Mouse (Mus musculus) layer of hippocampus, adult 8-10 months (tissue): ENCODE data around the gene Vps52. TPM values are rescaled to one million over a fixed set of nuclear protein-coding genes. Genes with fewer than 3 reads are reported as not detected.

Experiments used
- DNase-seq, 2 experiments: peaks; one replicate each; pipeline ENCODE4 v3.0.0; 2022; ENCODE audit warnings: low spot score in 2 of 2
- total RNA-seq, 4 experiments: library from RNA; stranded (reverse); gene quantifications; 2 replicates each; pipeline ENCODE4 v1.2.4; 2022

Gene Vps52
- total RNA-seq: 10 to 100 TPM; 81.4 to 91.3 (median 81.9) TPM

DNA sequence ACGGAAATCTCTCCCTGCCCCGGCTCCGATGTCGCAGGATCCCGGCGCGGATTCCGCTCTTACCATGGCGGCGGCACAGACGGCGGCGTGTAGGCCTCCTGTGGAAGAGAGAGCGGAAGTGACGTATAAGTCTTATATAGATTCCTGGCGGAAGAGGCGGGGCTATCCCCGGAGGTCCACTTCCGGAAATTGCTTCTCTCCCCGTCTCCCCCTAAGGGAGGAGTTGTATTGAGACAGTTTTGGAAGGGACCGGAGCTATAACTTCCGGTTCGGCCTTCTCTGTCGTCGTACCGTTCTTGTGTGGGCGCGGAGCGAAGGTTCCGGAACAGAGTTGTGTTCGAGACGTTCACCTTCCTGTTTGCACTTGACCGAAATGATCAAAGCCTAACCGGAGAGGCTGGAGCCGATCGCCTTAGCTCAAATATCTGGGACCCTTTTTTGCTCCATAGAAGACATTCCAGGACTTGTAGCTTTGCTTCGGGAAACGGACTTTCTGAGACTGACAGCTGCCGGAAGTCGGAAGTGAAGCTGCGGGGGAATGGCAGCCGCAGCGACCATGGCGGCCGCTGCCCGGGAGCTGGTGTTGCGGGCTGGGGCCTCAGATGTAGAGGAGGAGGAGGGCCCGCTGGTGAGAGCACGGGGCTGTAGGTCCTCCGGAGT, at the start of gene Vps52, which contains the start of gene Rps18:
Gene Vps52 (plus strand): TSS at position 258 of the 660 bp plus-strand sequence.
Gene Rps18 (minus strand): TSS at position 447 of the 660 bp plus-strand sequence.
- DNase-seq: peak; percentile 97 to 98

DNA sequence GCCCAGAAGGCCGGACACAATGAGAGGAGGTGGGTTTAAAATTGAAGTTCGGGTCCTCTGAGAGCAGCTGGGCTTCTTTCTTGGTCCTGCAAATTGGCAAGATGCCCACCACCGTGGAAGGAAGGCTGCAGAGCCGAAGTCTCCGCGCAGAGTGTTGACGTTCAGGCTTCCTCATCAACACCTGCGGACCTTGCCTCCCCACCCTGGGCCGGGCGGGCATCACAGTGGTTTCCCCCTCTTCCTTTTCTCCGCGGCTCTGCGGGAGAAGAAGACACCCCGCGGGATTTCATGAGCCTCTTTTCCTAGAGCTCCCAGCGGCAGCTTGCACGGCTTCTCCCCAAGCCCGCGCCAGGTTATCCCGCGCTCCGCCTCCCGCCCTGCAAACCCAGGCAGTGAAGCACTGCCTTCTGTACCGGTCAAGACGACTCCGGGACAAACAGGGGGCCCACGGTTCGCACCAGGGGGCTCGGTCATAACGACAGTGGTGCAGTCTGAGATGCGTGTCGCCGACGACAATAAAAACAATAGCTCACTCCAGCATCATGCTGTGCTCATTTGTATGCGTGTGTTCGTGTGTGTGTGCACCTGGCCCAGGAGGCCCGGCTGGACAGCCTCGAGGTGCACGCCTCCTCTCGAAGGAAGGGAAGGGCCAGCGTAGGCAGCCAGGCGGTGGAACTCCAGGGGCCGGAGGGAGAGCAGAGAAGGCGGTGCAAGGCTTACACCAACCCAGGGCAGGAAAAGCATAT, 47.1 kb upstream of the Vps52 start:
- DNase-seq: no peak

DNA sequence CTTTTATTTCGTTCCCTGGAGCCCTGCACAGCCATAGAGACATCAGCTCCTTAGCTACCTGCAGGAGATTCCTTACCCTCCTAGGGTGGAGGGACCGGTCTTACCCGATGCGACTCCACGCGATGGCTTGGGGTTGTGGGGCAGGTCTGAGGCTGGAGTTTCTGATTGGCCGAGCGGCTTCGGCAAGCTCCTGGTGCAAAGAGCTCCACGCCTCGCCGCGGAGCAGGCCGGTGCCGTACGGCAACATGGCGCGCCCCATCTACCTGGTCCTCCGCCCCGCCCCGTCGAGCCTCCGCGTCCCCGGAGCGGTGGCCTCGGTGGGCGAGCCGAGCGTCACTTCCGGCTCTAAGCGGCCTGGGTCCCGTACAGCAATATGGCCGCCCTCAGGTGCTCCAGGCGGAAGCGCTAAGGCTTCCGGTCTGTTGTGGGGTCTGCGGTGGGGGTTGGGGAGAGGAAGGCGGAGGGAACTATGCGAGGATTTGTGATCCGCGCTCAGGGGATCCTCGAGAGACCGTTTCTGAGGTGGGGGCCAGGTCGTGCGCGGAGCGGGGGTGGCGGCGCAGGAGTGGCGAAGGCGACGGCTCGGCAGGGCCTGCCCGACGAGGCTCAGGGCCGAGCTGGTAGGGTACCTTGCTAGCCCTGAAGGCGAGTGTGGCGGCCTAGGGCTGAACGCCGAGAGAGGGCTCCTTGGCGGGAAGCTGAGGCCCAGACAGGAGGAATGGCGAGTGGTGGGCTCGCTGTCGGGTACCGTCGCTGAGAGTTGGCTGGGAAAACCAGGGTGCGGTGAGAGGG, 46.3 kb upstream of the Vps52 start, which contains the start of gene Daxx:
Gene Daxx (plus strand): TSS at position 338 of the 792 bp plus-strand sequence.
- DNase-seq: peak; percentile 97 to 98

DNA sequence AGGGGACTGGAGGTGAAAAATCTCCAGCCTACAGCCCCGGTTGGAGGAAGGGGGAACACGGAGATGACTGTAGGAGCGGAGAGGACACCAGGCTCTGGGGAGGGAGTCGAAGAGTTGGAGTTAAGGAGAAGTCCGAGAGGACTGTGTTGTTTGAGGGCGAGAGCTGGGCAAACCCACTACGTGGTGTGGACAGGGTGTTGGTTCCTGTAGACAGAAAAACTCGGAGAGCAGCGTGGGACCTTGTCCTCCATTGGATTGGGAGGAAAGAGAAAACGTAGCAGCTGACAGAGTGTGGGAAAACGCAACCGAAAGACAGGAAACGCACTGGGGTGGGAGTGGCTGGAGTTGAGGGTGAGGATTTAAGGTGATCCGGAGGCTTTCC, 45.8 kb upstream of the Vps52 start:
- DNase-seq: no peak

DNA sequence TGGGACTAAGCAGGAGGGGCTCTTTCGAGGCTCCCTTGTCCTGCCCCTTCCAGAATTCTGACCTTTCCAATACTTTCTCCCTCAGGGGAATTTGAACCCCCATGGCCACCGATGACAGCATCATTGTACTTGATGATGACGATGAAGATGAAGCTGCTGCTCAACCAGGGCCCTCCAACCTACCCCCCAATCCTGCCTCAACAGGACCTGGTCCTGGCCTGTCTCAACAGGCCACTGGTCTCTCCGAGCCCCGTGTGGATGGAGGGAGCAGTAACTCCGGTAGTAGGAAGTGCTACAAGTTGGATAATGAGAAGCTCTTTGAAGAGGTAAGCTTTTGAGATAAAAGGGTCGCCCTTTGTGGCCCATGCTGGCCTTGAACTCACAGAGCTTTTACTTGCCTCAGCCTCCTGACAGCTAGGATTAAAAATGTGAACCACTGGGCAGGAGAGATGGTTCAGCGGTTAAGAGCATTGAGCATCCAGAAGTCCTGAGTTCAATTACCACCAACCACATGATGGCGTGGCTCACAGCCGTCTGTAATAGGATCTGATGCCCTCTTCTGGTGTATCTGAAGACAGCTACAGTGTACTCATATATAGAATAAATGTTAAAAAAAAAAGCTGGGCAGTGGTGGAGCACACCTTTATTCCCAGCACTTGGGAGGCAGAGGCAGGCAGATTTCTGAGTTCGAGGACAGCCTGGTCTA, 45.1 kb upstream of the Vps52 start:
- DNase-seq: no peak

DNA sequence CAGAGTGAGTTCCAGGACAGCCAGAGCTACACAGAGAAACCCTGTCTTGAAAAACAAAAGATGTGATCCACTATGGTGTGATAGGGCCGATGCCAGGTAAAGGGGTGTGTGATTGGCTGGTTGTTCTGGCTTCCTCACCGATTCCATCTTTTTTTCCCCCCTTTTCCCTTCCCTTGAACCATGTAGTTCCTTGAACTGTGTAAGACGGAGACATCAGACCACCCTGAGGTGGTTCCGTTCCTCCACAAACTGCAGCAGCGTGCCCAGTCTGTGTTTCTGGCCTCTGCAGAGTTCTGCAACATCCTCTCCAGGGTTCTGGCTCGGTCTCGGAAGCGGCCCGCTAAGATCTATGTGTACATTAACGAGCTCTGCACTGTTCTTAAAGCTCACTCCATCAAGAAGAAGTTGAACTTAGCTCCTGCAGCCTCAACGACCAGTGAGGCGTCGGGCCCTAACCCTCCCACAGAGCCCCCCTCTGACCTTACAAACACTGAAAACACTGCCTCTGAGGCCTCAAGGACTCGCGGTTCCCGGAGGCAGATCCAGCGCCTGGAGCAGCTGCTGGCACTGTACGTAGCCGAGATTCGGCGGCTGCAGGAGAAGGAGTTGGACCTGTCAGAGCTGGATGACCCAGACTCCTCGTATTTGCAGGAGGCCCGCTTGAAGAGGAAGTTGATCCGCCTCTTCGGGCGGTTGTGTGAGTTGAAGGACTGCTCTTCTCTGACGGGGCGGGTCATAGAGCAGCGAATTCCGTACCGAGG, 44.4 kb upstream of the Vps52 start:
- DNase-seq: no peak

DNA sequence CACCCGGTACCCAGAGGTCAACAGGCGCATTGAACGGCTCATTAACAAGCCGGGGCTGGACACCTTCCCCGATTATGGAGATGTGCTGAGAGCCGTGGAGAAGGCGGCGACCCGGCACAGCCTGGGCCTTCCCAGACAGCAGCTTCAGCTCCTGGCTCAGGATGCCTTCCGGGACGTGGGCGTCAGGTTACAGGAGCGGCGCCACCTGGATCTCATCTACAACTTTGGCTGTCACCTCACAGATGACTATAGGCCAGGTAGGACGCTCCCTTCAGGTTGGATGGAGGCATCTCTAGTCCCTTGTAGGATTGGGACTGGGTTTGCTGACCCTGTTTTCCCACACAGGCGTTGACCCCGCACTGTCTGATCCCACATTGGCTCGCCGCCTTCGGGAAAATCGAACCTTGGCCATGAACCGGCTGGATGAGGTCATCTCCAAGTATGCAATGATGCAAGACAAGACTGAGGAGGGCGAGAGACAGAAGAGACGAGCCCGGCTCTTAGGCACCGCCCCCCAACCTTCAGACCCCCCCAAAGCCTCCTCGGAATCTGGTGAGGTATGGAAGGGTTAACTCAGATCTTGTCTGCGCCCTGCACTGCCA, 43.7 kb upstream of the Vps52 start:
- no peak for DNase-seq

DNA sequence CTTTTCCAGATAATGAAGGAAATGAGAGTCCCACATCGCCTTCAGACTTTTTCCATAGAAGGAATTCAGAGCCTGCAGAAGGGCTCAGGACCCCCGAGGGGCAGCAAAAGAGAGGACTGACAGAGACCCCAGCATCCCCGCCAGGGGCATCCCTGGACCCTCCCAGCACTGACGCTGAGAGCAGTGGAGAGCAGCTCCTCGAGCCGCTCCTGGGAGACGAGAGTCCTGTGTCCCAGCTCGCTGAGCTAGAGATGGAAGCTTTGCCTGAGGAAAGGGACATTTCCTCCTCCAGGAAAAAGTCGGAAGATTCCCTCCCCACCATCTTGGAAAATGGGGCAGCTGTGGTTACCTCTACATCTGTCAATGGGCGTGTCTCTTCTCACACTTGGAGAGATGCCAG, 42.3 kb upstream of the Vps52 start:
- no peak for DNase-seq

DNA sequence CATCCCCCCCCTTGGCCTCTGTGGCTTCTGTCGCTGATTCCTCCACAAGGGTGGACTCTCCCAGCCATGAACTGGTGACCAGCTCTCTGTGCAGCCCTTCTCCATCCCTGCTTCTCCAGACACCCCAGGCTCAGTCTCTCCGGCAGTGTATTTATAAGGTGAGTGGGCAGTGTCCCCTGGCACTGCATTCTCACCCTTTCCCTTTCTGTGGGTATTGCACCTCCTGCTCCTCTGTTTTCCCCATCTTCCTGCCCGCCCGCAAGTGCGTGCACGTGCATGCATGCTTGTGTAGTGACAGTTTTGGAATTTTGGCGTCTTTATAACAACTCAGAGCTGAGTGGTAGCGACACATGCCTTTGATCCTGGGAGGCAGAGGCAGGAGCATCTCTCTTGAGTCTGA, 41.7 kb upstream of the Vps52 start:
- no peak for DNase-seq

DNA sequence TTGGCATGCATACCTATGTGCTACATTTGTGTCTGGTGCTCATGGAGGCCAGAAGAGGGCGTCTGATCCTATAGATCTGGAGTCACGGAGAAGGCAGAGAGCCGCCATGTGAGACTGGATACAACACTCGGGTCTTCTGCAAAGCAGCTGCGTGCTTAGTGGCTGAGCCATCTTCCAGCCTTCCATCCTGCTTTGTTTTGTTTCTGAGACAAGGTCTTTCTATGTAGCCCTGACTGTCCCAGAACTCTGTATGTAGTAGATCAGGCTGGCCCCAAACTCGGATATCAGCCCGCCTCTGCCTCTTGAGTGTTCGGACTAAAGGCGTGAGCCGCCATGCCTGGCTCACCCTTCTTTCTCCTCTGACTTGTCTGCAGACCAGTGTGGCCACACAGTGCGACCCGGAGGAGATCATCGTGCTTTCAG, 40.6 kb upstream of the Vps52 start:
- no peak for DNase-seq

DNA sequence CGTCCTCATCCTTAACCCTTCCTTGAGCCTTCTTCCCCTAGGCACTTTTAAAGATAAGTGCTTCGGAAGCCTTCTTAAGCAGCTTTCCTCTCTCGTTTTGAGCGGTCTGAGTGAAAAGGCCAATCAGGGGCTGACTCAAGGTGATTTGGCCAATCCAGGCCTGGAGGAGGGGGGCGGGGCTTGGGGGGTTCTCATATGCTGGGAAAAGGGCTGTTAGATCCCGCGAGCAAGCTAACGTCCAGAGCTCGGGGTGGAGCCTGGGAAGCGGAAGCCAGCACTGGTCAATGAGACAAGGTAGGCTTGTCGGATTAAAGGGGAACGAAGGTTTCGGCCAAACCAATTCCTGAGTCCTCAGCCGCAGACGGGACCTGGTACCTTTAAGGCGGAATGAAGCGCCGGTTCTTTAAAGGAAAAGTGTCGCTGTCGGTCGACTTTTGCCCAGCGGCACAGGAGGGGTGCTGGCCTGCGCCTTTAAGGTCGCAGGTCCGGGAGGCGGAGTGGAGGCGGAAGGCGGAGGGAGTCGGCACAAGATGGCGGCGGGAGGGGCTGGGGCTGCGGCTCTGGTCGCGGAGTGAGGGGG, 39.9 kb upstream of the Vps52 start, which contains the start of the genes Tapbp and Zbtb22:
Gene Tapbp (plus strand): TSS at position 229 of the 580 bp plus-strand sequence.
Gene Zbtb22 (plus strand): TSS at position 234 of the 580 bp plus-strand sequence.
- peak; percentile 97 for DNase-seq

DNA sequence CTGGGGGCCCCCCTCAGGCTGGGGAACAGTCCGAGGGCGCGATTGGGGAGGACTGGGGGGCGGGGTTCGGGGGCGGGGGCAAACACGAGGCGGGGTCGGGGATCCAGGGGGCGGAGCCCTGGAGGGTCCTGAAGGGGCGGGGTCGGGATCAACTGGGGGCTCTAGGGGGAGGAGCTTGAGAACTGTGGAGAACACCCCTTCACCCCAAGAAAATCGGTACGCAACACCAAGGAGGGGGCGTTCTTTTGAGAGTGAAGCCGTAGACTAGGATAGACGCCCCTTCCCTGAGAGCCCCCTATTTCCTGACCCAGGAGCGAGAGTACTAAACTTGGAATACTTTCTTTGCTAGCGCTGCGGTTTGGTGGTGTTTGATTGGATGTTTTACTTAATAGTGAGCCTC, 39.3 kb upstream of the Vps52 start:
- no peak for DNase-seq

DNA sequence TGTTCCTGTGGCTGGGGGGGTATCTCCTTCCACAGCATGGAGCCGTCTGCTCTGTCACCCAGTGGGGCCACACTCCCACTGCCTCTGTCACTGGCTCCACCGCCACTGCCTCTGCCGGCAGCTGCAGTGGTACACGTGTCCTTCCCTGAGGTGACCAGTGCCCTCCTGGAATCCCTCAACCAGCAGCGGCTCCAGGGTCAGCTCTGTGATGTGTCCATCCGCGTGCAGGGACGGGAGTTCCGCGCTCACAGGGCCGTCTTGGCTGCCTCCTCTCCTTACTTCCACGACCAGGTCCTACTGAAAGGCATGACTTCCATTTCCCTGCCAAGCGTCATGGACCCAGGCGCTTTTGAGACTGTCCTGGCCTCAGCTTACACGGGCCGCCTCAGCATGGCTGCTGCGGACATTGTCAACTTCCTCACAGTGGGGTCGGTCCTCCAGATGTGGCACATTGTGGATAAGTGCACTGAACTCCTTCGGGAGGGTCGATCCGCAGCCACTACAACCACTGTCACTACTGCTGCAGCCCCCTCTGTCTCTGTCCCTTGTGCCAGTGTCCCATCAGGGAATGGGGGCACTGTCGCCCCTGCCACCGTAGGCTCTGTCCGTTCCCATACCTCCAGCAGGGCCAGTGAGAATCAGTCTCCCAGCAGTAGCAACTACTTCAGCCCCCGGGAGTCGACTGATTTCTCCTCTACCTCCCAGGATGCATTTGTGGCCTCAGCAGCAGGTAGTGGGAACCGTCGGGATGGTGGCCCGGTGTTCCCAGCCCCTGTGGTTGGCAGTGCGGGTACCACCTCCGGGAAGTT, 38.6 kb upstream of the Vps52 start:
- no peak for DNase-seq

DNA sequence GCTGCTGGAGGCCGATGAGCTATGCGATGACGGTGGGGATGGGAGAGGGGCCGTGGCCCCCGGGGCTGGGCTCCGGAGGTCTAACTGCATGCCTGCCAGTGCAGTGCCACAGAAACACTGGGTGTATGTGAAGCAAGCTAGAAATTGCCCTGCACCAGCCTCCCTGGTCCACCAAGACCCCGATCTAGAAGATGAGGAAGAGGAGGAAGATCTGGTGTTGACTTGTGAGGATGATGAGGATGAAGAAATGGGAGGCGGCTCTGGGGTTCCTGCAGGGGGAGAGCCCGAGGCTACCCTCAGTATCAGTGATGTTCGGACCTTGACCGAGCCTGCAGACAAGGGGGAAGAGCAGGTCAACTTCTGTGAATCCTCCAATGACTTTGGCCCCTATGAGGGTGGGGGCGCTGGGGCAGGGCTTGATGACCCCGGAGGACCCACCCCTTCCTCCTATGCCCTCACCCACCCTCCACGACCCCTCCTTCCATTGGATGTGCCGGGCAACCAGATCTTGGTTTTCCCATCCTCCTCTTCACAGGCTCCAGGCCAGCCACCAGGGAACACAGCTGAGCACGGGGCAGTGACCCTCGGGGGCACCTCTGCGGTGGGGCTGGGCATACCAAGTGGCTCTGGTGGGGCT, 37.8 kb upstream of the Vps52 start:
- DNase-seq: no peak

DNA sequence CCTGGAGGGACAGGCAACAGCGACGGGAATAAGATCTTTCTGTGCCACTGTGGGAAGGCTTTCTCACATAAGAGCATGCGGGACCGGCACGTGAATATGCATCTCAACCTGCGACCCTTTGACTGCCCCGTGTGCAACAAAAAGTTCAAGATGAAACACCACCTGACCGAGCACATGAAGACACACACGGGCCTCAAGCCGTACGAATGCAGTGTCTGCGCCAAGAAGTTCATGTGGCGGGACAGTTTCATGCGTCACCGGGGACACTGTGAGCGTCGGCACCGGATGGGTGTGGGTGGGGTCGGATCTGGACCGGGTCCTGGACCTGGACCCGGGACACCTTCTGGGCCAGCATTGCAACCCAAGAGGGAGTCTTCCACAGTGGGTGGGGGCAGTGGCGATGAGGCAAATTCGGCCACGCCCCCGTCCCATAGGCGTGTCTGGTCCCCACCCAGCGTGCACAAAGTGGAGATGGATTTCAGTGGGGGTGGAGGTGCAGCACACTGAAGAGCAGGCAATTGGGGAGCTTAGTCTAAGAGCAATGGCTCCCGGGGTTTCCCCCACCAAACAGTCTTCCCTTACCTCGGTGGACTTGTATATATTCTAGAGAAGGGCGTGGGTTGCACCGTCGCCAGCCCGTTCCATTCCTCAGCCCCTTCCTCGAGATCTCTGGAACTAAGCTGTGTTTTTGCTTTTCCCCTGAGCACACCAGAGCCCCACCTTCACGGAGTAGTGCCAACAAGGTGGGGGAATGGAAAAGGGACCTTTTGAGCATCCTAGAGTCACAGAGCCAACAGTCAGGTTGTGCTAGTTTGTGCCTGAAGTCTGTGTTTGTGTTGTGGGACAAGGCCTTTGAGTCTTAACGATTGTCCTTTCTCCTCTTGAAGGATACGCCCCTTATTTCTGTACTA, 37.1 kb upstream of the Vps52 start:
- no peak for DNase-seq

DNA sequence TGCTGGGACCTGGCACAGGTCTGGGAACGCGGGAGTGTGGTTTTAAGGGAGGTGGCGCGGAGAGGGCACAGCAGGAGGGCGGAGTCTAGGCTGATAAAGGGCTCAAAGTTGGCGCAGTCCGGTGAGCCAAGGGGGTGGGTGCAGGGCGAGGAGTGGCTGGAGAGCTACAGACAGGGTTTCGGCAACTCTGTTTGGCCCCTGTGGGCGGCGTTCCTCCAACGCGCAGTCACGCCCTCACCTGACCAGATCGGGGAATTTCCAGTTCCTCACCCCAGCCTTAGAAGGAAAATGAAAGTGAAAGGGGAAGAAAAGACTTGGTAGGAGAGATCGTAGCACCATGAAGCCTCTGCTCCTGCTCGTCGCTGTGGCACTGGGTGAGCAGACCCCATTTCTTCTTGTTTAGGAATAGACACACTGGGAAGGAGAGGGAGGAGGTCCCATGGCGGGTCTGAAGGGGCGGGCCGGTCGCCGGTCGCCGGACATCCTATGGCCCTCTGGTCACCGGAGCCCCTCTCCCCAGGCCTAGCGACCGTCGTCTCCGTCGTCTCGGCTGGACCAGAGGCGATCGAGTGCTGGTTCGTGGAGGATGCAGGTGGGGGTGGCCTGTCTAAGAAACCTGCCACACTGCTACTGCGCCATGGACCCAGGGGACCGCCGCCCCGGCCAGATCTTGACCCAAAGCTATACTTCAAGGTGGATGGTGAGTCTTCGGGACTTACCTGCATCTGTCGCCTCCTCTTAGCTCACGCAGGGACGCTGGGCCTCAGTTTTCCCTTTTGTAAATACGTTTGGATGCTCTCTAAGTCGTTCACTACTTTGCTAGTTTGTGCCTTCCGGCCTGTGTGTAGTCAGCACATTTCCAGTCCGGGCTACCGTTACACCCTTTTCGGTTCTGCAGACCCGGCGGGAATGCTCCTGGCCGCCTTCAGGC, 36.0 kb upstream of the Vps52 start:
- DNase-seq: peak in 1 of 2 experiments; percentile 36
